Mouse (Mus musculus) induced T-regulatory cell, adult 2 months (primary cell): ENCODE measurements at regions not wholly inside any gene's neighbourhood (a gene's known extent, or its start where the extent isn't known, plus 50 kb on each side); places are given as distances from the start of the nearest gene placed in this dataset.

Experiments used
- DNase-seq: peaks from one replicate; pipeline ENCODE4 v3.0.0-alpha.2; 2012; ENCODE audit warnings: low read depth

DNA sequence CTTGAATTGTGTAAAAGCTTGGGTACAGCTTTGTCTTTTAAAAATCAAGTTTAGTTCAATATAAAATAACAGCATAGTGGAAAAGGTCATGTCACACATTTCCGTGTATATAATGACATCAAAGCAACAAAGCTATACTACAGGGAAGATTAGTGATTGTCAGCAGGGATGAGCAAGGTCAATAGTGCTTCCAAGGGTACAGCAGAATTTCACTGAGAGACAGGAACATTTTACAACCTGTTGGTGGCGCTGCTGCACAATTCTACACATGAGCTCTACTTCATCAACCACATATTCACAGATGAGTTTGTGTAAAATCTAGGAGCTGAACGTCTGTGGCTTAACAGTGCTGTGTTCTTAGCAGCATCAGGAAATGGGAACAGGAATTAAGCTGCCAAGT is 74.3 kb upstream of the A2m start:
- DNase-seq = peak; percentile 47

DNA sequence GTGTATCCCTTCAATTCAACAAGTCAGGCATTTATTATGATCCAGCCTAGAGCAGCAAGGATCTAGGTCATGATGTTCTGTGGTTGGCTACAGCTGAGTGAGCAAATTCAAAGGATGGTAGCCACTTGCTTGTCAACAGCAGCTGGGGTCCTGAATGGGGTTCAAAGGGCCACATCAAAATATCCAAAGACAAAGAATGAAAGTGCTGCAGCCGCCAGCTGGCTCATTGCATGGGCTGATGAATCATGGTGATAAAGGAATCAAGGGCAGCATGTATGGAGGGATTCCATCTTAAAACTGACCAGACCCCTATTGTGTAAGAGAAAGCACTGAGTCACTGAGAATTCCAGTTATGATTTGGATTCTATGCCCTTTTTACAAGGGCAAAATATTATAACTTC is 74.8 kb upstream of the A2m start:
- no peak for DNase-seq

DNA sequence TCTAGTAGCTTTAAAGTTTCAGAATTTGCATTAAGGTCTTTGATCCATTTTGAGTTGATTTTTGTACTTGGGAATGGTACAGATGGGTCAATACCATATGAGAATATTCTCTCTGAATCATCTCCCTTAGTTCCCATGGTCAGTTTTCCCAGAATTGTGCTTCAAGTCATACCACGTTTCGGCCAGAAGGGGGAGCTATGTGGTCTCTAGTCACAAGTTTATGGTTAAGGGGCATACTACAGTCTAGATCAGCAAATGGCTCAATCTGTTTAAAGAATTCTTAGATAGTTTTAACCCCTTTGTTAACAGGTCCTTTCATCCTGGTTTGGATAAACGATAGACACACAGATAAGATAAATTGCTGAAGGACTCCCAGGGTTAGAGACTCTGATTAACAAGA is 78.7 kb upstream of the A2m start:
- DNase-seq = peak; percentile 23

GRCm38 (mm10) chr6:121553501-121554132 is 80.1 kb upstream of the Iqsec3 start:
- DNase-seq = no peak

GRCm38 (mm10) chr6:121533521-121533920 is 60.0 kb upstream of the Iqsec3 start:
- DNase-seq = no peak

DNA sequence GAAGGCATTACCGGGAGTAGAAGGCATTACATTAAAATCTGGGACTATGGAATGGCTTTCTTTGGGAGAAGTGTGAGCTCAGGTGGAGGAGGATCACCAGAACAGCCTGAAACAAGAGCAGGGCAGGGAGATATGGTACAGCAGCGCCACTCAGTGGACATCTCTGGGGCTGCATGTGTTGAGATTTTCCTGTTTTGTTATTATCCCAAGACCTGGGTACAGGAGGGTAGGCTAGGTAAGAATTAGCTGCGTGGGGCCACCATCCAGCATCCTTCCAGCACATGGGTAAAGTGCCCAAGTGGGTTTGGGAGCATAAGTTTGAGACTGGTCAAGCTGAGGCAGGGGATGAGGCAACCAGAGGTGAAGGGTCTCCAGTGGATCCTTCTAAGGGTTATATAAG is 59.4 kb upstream of the Iqsec3 start:
- DNase-seq = peak; percentile 23

DNA sequence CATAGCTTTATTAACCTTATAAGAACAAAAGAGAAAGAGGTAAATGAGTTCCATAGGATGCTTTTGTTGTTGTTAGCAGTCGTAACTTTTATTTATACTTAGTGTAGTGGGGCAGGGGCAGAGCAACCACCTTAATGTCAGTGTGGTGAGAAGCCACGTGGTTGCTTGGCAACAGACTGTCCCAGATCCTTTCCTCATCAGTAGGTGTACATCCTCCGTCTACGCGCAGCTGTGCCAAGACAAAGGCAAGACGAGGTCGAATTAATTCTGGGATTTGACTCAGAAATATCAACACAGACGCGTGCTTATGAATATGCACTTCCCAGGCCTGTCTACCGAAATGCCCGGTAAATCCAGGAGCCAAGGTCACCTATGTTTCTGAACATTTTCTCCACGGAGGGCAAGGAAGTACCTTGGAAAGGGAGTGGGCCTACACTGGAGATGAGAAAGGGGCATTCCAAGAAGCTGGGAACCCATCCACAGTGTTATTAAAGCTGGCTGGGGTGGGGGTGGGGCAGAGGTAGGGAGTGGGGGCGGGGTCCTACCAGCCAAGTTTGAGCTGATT is 58.4 kb upstream of the Iqsec3 start:
- DNase-seq = no peak

- DNase-seq = no peak
These were observed 53.8 kb upstream of the Iqsec3 start for GRCm38 (mm10) chr6:121527281-121527680.

- no peak for DNase-seq
These were observed 52.6 kb upstream of the Iqsec3 start for GRCm38 (mm10) chr6:121526121-121526520.

GRCm38 (mm10) chr6:121524613-121524970 is 51.1 kb upstream of the Iqsec3 start:
- DNase-seq = no peak

DNA sequence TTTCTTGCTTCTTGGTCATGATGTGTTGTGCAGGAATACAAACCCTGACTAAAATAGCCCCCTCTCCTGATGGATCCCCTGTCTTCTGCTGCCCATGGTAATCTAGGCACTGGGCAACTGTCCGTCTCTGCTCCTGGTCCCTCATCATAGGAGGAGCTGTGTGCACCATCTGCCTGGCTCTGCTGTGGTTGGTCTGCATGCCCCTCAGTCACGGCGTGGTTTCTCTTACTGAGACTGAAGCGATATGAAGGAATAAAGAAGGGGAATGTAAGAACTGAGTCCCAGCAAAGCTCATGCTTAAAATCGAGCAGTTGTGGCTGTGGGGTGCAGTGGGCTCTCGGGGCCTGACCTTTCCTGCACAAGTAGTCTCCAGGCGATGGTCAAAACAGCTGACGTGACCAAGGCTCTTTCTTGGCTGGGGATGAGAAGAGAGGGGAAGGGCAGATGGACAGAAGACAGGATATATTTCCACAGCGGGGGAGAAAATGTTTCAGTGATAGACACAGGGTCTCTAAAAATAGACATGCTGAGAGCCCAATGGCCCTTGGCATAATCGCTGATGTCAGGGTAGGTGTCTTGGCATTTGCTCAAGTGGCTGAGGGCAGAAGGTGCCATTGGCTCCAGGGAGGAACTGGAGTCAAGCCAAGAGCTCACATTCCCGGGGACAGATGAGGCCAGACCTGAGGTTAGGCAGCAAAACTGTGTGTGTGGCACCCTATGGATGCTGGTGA is 50.6 kb upstream of the Iqsec3 start:
- DNase-seq = no peak
